Mouse (Mus musculus) layer of hippocampus, postnatal 36 days (tissue): ENCODE results near the gene Tmpo. TPM values are rescaled to one million over a fixed set of nuclear protein-coding genes. Genes with fewer than 3 reads are reported as not detected.

Experiments used
- DNase-seq, 2 experiments: peaks; one replicate each; pipeline ENCODE4 v3.0.0; 2022
- total RNA-seq, 2 experiments: library from RNA; stranded (reverse); gene quantifications; 2 replicates each; pipeline ENCODE4 v1.2.3; 2021

Gene Tmpo
- 10 to 100 TPM; 38.8 to 41.2 TPM for total RNA-seq

DNA sequence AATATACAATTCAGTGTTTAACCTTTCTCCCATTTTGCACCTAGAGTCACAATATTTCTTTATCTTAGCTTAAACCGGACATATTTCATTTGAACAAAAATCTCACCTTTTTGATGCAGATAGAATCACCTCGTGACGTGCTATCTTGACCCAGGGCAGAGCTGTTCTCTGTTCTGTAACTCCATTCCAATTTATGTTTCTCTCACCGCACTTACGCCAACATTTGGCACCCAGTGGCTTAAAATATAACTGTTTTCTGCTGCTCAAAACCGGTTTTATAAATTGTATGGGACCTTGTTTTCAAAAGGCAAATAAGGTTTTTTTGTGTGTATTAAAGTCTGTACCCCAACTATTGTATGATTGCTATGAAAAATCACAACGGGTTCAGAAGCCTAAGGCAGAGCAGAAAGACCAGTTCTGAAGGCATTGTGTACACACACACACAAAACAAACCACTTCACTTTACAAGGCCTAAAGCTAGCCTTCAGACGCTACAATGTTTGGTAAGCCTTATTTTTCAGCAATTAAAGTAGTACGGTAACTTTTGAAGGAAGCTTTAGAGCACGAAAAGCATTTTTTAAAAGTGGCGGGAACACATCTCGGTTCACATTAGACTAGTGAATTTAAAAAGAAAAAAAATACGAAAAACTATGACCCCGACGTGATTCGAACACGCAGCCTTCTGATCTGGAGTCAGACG lies at the start of gene Tmpo:
TSS of gene Tmpo (minus strand) at position 555 of the 700 bp plus-strand sequence.
- no peak for DNase-seq

DNA sequence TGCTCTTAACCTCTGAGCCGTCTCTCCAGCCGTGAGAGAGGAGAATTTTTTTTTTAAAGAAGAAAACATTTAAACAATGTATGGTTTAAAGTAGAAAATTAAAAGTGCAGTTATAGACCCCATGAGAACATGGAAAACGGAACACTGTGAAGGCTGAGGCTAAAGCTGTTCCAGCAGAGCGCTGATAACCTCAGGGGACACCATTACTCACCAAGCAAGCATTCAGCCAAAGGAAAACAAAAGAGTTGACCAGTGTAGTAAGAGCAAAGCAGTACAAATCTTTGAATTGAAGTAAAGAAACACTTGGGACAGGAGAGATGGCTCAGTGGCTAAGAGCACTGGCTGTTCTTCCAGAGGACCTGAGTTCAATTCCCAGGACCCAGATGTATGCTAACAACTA lies 49.3 kb upstream of the Tmpo start:
- DNase-seq: no peak

DNA sequence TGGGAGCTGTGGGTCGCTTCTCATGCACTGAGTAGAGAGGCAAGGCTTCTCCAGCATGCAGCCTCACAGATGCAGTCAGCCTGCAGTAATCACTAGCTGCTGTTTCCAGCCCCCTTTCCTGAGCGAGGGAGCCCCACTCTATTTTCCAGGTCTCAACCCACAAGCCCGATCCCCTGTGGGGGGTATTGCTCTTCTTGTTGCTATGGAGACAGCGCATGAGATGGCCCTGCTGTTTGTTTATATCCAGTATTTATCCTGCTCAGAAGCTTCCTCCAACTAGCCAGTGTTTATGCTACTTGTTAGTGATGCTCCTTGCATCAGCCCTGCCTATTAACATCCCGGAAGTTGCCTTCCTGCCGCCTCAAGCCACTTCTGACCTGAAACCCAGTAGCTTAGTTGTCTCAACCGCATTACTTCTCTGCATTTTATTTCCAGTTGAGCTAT lies 48.4 kb upstream of the Tmpo start:
- peak in 1 of 2 experiments; percentile 17 for DNase-seq

DNA sequence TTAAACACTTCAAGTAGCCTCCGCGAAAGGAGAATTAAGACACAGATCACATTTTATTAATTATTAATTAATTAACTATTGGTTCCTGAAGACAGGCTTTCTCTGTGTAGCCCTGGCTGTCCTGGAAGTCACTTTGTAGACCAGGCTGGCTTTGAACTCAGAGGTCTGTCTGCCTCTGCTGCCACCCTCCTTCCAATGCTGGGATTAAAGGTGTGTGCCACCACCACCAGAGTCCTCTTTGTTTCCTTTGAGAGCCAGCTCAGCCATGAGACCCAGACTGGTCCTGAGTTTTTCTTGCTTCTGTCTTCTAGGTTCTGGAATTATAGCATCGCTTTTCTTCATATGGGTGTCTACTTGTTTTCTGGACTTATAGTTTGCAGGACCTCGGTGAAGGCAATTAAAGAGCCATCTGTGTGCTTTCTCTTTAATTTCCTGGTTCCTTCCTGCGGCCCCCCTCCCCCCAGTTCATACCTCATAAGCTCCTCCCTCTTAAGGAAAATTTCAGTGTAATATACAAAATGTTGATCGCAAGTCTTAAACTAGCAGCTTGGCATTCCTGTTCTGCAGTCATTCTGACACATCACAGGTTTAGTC lies 47.9 kb upstream of the Tmpo start:
- DNase-seq: no peak

DNA sequence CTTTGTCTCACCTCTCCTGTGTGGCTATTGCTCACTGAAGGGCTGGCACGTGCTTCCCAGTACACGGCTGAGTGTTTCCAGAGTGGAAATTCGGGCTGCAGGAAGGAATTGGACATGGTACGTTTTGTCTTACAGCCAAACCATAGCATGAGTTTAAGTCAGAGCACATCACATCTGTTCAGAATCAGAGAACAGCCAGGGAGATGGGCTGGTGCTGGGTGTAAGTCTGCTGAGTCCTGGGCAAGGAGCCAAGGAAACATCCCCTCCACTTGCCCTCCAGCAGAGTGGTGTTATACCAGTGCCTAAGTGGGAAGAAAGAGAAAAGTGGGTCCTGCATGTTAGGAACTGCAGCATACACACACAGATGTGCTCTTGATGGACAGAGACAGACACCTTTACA lies 45.9 kb upstream of the Tmpo start:
- DNase-seq: no peak

DNA sequence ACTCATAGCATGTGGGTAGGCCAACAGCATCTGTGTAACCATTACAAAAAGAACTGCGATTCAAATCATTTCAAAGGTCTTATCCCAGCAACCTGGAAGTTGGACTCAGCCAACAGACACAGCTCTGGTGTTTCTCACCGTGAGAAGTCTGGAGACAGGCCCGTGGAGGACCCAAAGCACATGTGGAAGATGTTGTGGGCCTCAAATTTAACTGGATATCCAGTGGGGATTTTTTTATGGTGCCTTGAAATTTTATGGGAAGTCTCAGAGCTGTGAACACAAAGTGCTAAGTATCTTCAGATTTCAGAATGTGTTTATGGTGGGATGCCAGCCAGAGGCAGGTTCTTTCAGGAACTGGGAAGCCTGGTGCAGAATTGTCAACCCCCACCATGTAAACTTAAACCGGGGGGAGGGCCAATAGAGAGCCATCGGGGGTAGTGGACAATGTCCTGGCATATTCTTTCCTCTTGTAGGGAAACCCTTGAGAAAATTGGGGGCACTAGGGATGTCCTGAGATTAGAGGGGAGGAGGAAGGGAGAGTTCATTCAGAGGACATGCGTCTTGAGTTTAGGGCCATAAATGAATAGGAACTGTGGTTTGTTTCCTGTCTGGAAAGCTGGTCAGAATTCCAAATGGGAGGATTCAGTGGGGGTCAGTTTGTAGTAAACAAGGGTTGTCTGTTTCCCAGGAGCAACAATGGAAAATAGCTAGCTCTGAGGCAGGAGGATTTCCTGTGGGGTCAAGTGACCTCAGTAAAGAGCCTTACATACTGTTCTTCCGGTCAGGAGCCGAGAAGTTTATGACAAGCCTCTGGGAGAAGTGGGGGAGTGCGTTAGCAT lies 41.5 kb upstream of the Tmpo start:
- DNase-seq: no peak

DNA sequence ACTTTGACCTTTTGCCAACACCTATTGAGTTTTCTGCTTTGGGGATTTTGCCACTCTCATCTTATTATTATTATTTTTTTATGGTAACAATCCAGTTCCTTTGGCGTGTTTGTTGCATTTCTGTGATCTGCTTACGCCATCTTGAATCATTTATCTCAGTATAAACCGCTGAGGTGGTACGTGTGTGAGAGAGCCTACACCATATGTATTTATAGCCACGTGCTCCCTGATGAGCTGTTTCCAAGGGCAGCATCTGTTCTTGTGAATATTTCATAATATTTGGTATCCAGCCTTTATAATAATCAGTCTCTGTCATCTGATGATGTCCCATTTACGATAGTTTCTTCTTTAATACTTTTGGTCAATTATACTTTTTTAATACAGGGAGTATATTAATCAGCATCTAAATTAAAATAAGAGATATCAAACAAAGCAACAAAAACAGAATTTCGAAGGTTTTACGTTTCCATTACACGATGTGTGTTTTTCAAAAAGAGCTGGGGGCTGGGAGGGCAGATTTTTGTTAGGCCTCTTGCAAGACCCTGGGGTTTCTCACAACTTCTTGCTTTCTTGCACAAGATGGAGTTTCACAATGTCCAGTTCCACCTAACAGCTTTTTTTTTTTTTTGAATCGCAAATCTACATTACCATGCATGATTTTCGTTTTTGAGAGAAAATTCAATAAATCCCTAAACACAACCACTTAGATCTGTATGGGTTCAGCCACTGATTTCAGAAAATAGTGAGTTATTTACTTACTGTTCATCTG lies 28.0 kb upstream of the Tmpo start:
- DNase-seq: no peak

DNA sequence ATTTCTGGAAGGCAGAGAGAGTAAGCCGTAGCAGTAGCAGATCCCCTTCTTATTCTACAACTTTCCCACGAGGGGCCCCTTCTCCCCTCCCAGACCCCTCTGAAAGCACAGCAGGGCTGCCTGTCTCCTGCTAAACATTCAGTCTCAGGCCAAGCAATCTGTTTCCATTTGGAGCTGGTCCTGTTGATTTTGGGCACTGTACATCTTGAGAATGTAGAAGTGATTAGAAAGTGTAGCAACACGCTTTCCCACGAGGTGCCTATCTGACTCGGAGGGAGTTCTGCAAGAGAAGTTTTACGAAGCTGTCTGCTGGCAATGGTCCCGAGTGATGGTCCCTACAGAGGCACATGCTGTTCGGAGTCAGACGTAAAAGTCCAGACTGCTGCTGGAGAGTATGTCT lies 27.3 kb upstream of the Tmpo start:
- no peak for DNase-seq

DNA sequence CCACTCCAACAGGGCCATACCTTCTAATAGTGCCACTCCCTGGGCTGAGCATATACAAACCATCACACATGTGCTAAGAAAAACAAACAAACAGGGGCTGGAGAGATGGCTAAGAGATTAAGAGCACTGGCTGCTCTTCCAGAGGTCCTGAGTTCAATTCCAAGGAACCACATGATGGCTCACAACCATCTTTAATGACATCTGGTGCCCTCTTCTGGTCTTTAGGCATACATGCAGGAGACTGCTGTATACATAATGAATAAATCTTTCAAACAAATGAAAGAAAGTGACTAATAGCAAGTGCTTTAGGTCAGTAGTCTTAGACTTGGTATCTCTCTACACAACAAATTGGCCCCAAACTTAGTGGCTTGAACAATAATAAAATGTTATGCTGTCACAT lies 26.2 kb upstream of the Tmpo start:
- no peak for DNase-seq

DNA sequence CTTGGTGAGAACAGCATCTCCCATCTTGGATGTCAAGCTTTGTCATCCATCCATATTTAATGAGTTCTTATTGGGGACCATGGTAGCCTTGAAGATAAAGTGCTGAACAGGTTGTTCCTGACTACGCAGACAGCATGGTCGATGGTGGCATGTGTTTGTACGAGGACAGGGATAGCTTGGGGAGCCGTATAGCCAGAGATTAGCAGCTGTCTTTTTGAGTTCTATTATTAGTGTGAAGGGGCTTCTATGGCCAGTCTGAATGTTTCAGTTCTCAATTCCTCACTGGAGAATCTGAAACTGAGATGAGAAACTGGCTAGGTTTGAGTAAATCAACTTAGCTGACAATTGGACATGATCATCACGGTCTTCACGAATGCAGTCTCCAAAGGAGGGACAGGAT lies 24.5 kb upstream of the Tmpo start:
- no peak for DNase-seq

DNA sequence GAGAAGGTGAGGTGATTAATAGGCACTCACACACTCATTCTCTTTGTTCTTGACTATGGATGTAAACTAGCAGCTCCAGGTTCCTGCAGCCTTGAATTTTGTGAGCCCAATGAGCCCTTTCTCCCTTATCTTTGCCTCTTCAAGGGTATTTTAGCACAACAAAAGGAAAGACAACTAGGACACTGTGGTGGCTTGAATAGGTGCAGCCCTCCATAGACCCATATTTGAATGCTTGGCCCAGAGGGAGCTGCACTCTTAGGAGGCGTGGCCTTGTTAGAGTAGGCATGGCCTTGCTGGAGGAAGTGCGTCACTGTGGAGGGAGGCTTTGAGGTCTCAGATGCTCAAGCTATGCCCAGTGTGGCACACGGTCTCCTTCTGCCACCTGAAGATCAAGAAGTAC lies 19.5 kb upstream of the Tmpo start:
- DNase-seq: no peak

DNA sequence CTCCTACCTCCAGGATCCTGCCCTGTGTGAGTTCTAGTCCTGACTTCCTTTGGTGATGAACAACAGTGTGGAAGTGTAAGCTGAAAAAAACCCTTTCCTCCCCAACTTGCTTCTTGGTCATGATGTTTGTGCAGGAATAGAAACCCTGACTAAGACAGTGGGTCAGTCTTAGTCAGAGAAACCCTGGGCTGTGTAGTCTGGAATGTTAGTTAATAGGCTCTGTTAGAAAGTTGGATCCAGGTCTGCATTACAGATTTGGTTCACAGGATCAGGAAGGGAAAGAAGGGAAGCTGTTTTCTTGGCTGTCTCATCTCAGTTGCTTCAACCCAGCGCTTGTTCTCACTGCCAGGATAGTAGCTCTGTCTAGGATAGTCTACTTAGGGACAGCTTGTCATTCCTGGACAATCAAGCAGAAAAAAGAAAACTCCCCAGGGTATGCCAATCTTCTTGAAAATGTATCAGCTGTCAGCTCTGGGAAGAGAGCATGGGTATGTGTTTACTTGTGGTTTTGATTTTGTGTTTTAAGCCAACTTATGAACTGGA lies 18.2 kb upstream of the Tmpo start:
- DNase-seq: no peak

DNA sequence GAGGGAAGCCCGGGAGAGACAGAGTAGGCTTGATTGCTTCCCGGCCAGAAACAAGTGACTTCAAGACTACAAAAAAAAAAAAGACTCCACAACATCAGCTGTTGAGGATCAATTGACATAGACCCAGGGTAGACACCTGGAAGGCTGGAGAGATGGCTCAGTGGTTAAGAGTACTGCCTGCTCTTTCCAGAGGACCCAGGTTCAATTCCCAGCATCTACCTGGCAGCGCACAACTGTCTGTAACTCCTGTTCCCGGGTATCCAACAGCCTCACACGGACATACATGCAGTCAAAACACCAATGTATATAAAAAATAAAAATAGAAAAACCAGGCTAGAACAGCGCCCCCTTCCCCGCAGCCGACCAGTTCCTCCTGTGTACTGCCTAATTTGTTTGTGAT lies 16.6 kb upstream of the Tmpo start:
- no peak for DNase-seq

DNA sequence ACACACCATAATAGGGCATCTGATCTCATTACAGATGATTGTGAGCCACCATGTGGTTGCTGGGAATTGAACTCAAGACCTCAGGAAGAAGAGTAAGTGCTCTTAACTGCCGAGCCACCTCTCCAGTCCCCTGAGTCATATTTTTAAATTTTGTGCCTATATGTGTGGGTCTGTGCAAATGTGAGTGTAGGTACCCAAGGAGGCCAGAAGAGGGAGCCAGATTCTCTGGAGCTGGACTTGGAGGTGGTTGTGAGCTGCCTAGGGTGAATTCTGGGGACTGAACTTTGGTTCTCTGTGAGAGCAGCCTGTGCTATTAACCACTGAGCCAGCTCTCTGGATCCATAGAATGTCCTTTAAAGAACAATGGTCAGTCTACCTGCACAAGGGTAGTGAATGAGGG lies 15.7 kb upstream of the Tmpo start:
- DNase-seq: no peak

DNA sequence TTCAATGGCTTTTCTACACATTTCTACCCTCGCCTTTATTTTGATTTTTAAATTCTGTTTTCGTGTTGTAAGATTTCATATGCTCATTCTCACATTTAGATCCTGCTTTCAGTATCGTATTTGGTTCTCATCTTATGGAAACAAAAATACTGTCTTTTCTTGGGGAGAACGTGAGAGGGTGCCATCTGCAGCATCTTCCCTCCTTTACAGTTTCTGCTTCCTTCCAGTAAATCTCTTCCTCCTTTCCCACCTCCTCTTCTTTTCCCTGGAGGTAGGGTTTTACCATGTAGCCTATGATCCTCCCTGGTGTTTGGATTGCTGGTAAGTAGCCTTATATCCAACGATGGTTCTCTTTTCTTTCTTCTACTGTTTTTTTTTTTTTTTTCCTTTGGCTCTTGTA lies 14.6 kb upstream of the Tmpo start:
- no peak for DNase-seq

DNA sequence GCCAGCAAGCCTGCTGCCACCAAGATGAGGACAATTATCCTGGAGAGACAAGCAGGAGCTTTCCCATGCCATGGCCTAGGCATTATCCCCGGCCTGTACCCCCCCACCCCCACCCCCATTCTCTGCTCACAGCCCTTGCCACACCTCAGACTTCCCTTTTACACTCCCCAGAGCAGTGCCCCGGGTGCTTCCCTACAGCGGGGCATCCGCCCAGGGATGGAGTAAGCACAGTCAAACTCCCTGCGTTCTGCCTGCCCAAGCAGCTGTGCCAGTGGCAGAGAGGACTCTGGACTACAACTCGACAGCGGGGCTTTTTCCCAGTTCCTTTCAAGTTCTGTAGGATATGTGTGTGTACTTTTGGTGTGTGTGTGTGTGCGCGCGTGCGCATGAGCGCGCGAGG lies 14.0 kb upstream of the Tmpo start:
- no peak for DNase-seq

DNA sequence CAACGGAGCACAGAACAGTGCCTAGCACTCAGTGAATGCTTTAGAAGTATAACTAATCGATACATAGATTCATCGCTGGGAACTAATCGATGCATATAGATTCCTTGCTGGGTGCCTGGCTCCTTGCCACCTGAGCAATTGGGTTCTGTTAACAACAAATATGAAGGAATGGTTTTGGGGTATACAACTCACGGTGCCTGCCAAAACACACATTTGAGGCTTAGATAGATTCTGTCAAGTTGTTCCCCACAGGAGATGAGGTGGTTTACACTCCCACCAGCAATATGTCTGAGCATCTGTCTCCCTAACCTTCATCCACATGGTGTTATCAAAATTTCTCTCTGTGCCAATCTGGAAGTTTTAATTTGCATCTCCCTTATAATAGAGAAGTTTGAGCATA lies 10.7 kb upstream of the Tmpo start:
- DNase-seq: peak; percentile 63 to 67

DNA sequence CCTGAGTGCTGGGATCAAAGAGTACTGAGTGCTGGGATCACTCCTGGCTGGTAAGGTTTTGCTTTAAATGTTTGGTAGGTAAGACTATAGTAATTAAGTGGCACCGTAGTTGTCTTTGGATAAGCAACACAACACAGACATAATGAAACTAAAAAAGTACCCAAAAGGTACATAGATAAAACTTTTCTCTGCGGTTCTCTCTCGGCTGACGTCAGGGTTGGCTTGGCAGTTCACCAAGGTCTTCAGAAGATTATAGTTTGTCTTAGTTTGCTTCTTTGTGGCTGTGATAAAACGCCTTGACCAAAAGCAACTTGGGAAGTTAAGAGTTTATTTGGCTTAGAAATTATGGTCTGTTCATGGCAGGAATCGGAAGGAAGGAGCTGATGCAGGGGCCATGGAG lies 8.4 kb upstream of the Tmpo start:
- no peak for DNase-seq

DNA sequence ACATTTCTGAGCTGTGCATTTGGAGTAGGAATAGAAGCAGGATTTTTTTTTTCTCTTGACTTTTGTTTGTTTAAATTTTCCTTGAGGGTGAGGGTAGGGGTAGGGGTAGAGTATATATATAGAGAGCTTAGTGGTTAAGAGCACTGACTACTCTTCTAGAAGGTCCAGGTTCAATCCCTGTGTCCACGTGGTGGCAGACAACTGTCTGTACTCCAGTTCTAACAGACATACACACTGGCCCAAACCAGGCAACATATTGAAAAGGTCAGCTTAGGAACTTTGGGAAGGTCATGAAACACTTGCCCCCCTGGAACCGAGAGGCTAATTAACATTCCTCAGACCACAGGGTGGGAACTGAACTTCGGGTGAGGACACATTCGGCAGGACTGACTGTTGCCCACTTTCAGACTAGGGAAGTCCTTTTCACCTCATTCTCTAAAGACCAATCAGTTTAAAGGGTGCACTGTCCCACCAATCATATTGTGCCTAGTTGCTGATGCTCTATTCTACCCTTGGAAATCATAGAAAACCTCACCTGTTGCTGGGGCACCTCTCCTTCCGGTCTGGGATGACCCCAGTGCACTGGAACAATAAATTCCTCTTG lies 7.7 kb upstream of the Tmpo start:
- DNase-seq: no peak

DNA sequence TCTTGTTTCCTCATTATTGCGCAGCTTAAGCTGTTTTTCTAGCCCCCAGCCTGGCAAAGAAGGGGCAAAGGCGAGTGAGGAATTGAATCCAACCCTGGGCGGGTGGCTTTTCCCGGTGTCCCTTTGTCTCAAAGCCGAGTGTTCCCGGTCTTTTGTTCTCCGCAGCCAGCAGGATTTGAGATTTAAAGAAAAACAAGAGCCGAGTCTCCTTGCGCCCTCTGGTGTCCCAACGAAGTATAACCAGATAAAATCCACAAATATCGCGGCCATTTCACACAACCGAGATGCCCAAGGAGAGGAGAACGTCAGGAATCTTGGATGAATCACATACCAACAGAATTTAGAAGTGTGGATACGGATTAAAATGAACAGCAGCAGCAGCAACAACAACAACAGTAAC lies 6.8 kb upstream of the Tmpo start:
- peak; percentile 78 to 84 for DNase-seq

DNA sequence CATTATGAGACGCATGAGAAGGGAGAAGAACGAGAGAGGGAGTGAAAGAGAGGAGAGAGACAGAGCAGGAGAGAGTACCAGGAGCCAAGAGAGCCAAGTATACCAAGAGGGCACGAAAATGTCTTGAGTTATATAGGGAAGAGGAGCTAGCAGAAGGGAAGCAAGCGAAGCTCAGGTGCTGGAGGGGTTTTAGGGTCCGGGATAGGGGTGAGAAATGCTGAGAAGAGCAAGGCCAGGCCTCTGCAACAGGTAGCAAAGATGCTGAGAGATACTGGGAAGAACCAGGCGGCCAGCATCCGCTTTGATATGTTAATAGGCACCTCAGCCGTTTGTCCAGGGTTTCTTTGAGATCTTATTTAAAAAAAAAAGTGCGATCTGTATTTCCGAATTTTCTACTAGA lies 6.2 kb upstream of the Tmpo start:
- no peak for DNase-seq

DNA sequence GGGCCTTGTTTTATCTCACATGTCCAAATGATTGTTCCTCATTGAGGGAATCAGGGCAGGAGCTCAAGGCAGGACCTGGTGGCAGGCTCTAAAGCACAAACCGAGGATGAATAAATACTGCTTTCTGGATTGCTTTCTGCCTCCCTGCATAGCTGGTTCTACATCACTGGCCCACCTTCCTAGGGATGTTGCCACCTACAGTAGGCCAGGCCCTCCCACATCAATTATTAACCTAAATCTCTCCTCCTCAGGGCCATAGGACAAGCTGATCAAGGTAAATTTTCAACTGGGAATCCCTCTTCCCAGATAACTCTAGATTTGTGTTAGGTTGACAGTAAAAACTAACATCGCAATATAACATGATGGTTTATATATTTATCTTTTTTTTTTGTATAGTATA lies 4.6 kb upstream of the Tmpo start:
- DNase-seq: no peak
